Mouse (Mus musculus) bone marrow macrophage, adult 2 months (primary cell): ENCODE measurements at regions not wholly inside any gene's neighbourhood (a gene's known extent, or its start where the extent isn't known, plus 50 kb on each side); places are given as distances from the start of the nearest gene placed in this dataset.

ENCODE experiments used
- CTCF ChIP-seq: IDR thresholded peaks from 2 replicates; pipeline ENCODE4 v1.5.1; 2012; ENCODE audit warnings: low read depth, mild to moderate bottlenecking, low read length, moderate library complexity
- POLR2A ChIP-seq: IDR thresholded peaks from 2 replicates; pipeline ENCODE4 v1.6.1; 2012; ENCODE audit warnings: mild to moderate bottlenecking, low read depth, low read length, borderline replicate concordance

DNA sequence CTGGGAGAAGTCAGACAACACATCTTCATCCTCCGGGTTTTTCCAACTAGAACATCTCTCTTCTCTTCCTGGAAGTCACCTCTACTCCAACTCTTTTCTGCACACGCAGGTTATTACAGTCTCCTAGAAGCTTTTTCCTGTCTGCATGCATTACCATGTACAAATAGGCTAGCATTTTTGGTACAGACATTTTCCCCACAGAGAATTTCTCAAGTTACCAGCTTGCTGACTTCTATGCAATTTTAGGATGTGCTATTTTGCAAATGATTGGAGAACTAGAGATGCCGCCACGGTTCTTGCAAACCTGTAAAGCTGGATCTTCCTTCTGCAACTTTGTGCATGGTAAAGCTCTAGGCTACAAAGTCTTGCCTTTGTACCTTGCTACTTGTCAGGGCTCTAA lies 210.2 kb upstream of the Stxbp5 start:
- TF ChIP-seq CTCF (no peak), POLR2A (no peak)
